Mouse (Mus musculus): ENCODE results near the gene Cldn6. TPM values are rescaled to one million over a fixed set of nuclear protein-coding genes. Genes with fewer than 3 reads are reported as not detected.

Cldn6 gene
- polyA plus RNA-seq, 1 experiment from 2014 or later, result 237 TPM

- Histone ChIP-seq H3K9ac (peak overlapping the region; percentile 58), H3K36me3 (no peaks in the 10 kb centered on the region), H3K9me3 (no peaks in the 10 kb centered on the region), H3K4me1 (peaks cover 44% of the 10 kb centered on the region), H3K4me2 (peak overlapping the region; percentile 96), H3K27ac (peak overlapping the region; percentile 89), H3K27me3 (peaks cover 25% of the 10 kb centered on the region), H3K4me3 (peak overlapping the region; percentile 57)
- WGBS, result 13% methylated on average over 15 of the region's 15 CpGs
- no peak for ATAC-seq (ENCODE audit: borderline replicate concordance, extremely low read depth, low FRiP score, low TSS enrichment)
These were observed 3.3 kb upstream of the Cldn6 start for GRCm38 (mm10) chr17:23675564-23676281.

- Histone ChIP-seq H3K27ac (peak overlapping the region; percentile 89), H3K9me3 (no peaks in the 10 kb centered on the region), H3K4me1 (peaks cover 51% of the 10 kb centered on the region), H3K9ac (peak overlapping the region; percentile 58), H3K4me3 (peak overlapping the region; percentile 57), H3K36me3 (no peaks in the 10 kb centered on the region), H3K4me2 (peak overlapping the region; percentile 96), H3K27me3 (peaks cover 33% of the 10 kb centered on the region)
- under 1% methylated on average over 37 of the region's 37 CpGs for WGBS
- ATAC-seq (ENCODE audit: borderline replicate concordance, extremely low read depth, low FRiP score, low TSS enrichment), result no peak
These were observed 2.5 kb upstream of the Cldn6 start for GRCm38 (mm10) chr17:23676473-23677031.

- peak within 1 kb of the TSS; percentile 96 for H3K4me2 ChIP-seq
- H3K36me3 ChIP-seq, result no peaks in the 10 kb centered on the region
- WGBS, result under 1% methylated on average over 34 of the region's 34 CpGs
- H3K27ac ChIP-seq, result peak within 1 kb of the TSS; percentile 89
- H3K27me3 ChIP-seq, result peaks cover 38% of the 10 kb centered on the region
- H3K9ac ChIP-seq, result peak within 1 kb of the TSS; percentile 58
- peak; percentile 43; the same call in 1 of the 2 replicates for ATAC-seq (ENCODE audit: borderline replicate concordance, extremely low read depth, low FRiP score, low TSS enrichment)
- peaks cover 58% of the 10 kb centered on the region for H3K4me1 ChIP-seq
- H3K4me3 ChIP-seq, result peak within 1 kb of the TSS; percentile 57
- no peaks in the 10 kb centered on the region for H3K9me3 ChIP-seq
These were observed 1.8 kb upstream of the Cldn6 start, which contains the start of gene Tnfrsf12a for GRCm38 (mm10) chr17:23677236-23677679. Gene Tnfrsf12a, minus strand, starts transcription at chr17:23677468.

- 41% methylated on average over 9 of the region's 9 CpGs for WGBS
- H3K27me3 ChIP-seq, result peaks cover 64% of the 10 kb centered on the region
- no peak overlapping the region for H3K27ac ChIP-seq
- peak overlapping the region; percentile 41 for H3K4me3 ChIP-seq
- H3K9me3 ChIP-seq, result no peaks in the 10 kb centered on the region
- H3K36me3 ChIP-seq, result no peaks in the 10 kb centered on the region
- peaks cover 60% of the 10 kb centered on the region for H3K4me1 ChIP-seq
- peak overlapping the region; percentile 44 for H3K9ac ChIP-seq
- peak overlapping the region; percentile 52 for H3K4me2 ChIP-seq
- ATAC-seq (ENCODE audit: borderline replicate concordance, extremely low read depth, low FRiP score, low TSS enrichment), result no peak
These were observed 1.3 kb downstream of the Cldn6 start for GRCm38 (mm10) chr17:23680336-23680735.

- ATAC-seq (ENCODE audit: borderline replicate concordance, extremely low read depth, low FRiP score, low TSS enrichment), result no peak
- no peak overlapping the region for H3K27ac ChIP-seq
- H3K4me2 ChIP-seq, result peak overlapping the region; percentile 52
- H3K4me1 ChIP-seq, result peaks cover 52% of the 10 kb centered on the region
- 50% methylated on average over 10 of the region's 10 CpGs for WGBS
- no peaks in the 10 kb centered on the region for H3K36me3 ChIP-seq
- peaks cover 64% of the 10 kb centered on the region for H3K27me3 ChIP-seq
- peak overlapping the region; percentile 41; the same call in 1 of the 2 replicates for H3K4me3 ChIP-seq
- H3K9me3 ChIP-seq, result no peaks in the 10 kb centered on the region
- H3K9ac ChIP-seq, result no peak overlapping the region
These were observed 2.0 kb downstream of the Cldn6 start for GRCm38 (mm10) chr17:23681086-23681485.

GRCm38 (mm10) chr17:23682092-23682491, 3.0 kb downstream of the Cldn6 start:
- no peaks in the 10 kb centered on the region for H3K36me3 ChIP-seq
- H3K27ac ChIP-seq, result no peak overlapping the region
- H3K9ac ChIP-seq, result no peak overlapping the region
- WGBS, result 21% methylated on average over 4 of the region's 4 CpGs
- H3K4me3 ChIP-seq, result no peak overlapping the region
- H3K27me3 ChIP-seq, result peaks cover 64% of the 10 kb centered on the region
- peaks cover 44% of the 10 kb centered on the region for H3K4me1 ChIP-seq
- ATAC-seq (ENCODE audit: borderline replicate concordance, extremely low read depth, low FRiP score, low TSS enrichment), result no peak
- no peaks in the 10 kb centered on the region for H3K9me3 ChIP-seq
- no peak overlapping the region for H3K4me2 ChIP-seq

GRCm38 (mm10) chr17:23682530-23682929, 3.5 kb downstream of the Cldn6 start:
- H3K9me3 ChIP-seq, result no peaks in the 10 kb centered on the region
- peaks cover 64% of the 10 kb centered on the region for H3K27me3 ChIP-seq
- H3K4me3 ChIP-seq, result no peak overlapping the region
- no peak overlapping the region for H3K27ac ChIP-seq
- no peak overlapping the region for H3K9ac ChIP-seq
- no peak for ATAC-seq (ENCODE audit: borderline replicate concordance, extremely low read depth, low FRiP score, low TSS enrichment)
- H3K36me3 ChIP-seq, result no peaks in the 10 kb centered on the region
- H3K4me2 ChIP-seq, result peak overlapping the region; percentile 34; the same call in 1 of the 2 replicates
- H3K4me1 ChIP-seq, result peaks cover 42% of the 10 kb centered on the region
- WGBS, result 55% methylated on average over 3 of the region's 3 CpGs

- H3K4me3 ChIP-seq, result 0 out of 2 replicates have a peak overlapping the region, but pooled peaks have one; percentile 1
- 0 out of 2 replicates have a peak, but pooled peaks have one; percentile 13 for ATAC-seq (ENCODE audit: borderline replicate concordance, extremely low read depth, low FRiP score, low TSS enrichment)
- H3K36me3 ChIP-seq, result no peaks in the 10 kb centered on the region
- WGBS, result 15% methylated on average over 15 of the region's 15 CpGs
- peaks cover 64% of the 10 kb centered on the region for H3K27me3 ChIP-seq
- peak overlapping the region; percentile 34 for H3K4me2 ChIP-seq
- H3K4me1 ChIP-seq, result peaks cover 37% of the 10 kb centered on the region
- H3K9me3 ChIP-seq, result no peaks in the 10 kb centered on the region
- no peak overlapping the region for H3K9ac ChIP-seq
- H3K27ac ChIP-seq, result peak overlapping the region; percentile 61
These were observed 4.2 kb downstream of the Cldn6 start for GRCm38 (mm10) chr17:23683226-23683625.

GRCm38 (mm10) chr17:23683856-23684672, 5.0 kb downstream of the Cldn6 start, which contains the start of gene Cldn9:
Gene Cldn9, minus strand, starts transcription at chr17:23684026.
- Histone ChIP-seq H3K27me3 (peaks cover 55% of the 10 kb centered on the region), H3K36me3 (no peaks in the 10 kb centered on the region), H3K9ac (no peak within 1 kb of the TSS), H3K27ac (peak within 1 kb of the TSS; percentile 61), H3K4me3 (0 out of 2 replicates have a peak within 1 kb of the TSS, but pooled peaks have one; percentile 1), H3K4me1 (peaks cover 37% of the 10 kb centered on the region), H3K4me2 (peak within 1 kb of the TSS; percentile 34), H3K9me3 (no peaks in the 10 kb centered on the region)
- ATAC-seq (ENCODE audit: borderline replicate concordance, extremely low read depth, low FRiP score, low TSS enrichment), result peak; percentile 58
- 21% methylated on average over 15 of the region's 15 CpGs for WGBS

- H3K4me1 ChIP-seq, result peaks cover 35% of the 10 kb centered on the region
- WGBS, result 58% methylated on average over 1 of the region's 1 CpGs
- no peak for ATAC-seq (ENCODE audit: borderline replicate concordance, extremely low read depth, low FRiP score, low TSS enrichment)
- H3K27me3 ChIP-seq, result peaks cover 20% of the 10 kb centered on the region
- H3K4me2 ChIP-seq, result no peak overlapping the region
- no peaks in the 10 kb centered on the region for H3K36me3 ChIP-seq
- H3K9ac ChIP-seq, result no peak overlapping the region
- H3K4me3 ChIP-seq, result no peak overlapping the region
- H3K9me3 ChIP-seq, result no peaks in the 10 kb centered on the region
- H3K27ac ChIP-seq, result peak overlapping the region; percentile 80
These were observed 15.4 kb downstream of the Cldn6 start for GRCm38 (mm10) chr17:23694491-23694890.

GRCm38 (mm10) chr17:23695801-23696200, 16.8 kb downstream of the Cldn6 start:
- H3K4me3 ChIP-seq, result no peak overlapping the region
- peak overlapping the region; percentile 80 for H3K27ac ChIP-seq
- WGBS, result 18% methylated on average over 3 of the region's 3 CpGs
- H3K9me3 ChIP-seq, result no peaks in the 10 kb centered on the region
- no peak overlapping the region for H3K9ac ChIP-seq
- H3K4me1 ChIP-seq, result peaks cover 40% of the 10 kb centered on the region
- H3K27me3 ChIP-seq, result peaks cover 31% of the 10 kb centered on the region
- H3K4me2 ChIP-seq, result no peak overlapping the region
- H3K36me3 ChIP-seq, result no peaks in the 10 kb centered on the region
- peak; percentile 67; the same call in 1 of the 2 replicates for ATAC-seq (ENCODE audit: borderline replicate concordance, extremely low read depth, low FRiP score, low TSS enrichment)
